Mouse (Mus musculus) liver, adult 2 months (tissue): Measurements from ENCODE around the gene Gpsm2. TPM values are rescaled to one million over a fixed set of nuclear protein-coding genes. Genes with fewer than 3 reads are reported as not detected.

Source experiments
- DNase-seq: peaks from one replicate; pipeline ENCODE4 v3.0.0-alpha.2; 2011; ENCODE audit warnings: low read depth, low spot score; ENCODE audit errors: extremely low read depth
- H3K27ac ChIP-seq: fragments of 200-500 bp; replicated peaks from 2 replicates; pipeline ENCODE4 v1.5.1; 2012; ENCODE audit warnings: low read depth, mild to moderate bottlenecking, control low read depth, inconsistent platforms, low read length; ENCODE audit not compliant: insufficient read depth
- H3K27me3 ChIP-seq: fragments of 200-500 bp; 2 replicates; pipeline ENCODE4 v1.6.1; 2012; ENCODE audit warnings: mild to moderate bottlenecking, moderate library complexity, low read length, inconsistent platforms; ENCODE audit not compliant: control insufficient read depth, insufficient read depth
- H3K36me3 ChIP-seq: fragments of 200-500 bp; 2 replicates; pipeline ENCODE4 v1.6.1; 2012; ENCODE audit warnings: low read length, inconsistent platforms; ENCODE audit not compliant: control insufficient read depth, insufficient read depth
- H3K4me1 ChIP-seq: fragments of 200-500 bp; 2 replicates; pipeline ENCODE4 v1.6.1; 2011; ENCODE audit warnings: low read length; ENCODE audit not compliant: control insufficient read depth, insufficient read depth
- H3K4me3 ChIP-seq: fragments of 200-500 bp; 2 replicates; pipeline ENCODE4 v1.5.1; 2011; ENCODE audit warnings: low read depth, mild to moderate bottlenecking, control low read depth, low read length, moderate library complexity; ENCODE audit not compliant: insufficient read depth
- H3K79me2 ChIP-seq: fragments of 200-500 bp; 2 replicates; pipeline ENCODE4 v1.6.1; 2012; ENCODE audit warnings: inconsistent platforms, mild to moderate bottlenecking, low read length, moderate library complexity; ENCODE audit not compliant: control insufficient read depth, insufficient read depth
- H3K9ac ChIP-seq: fragments of 200-500 bp; 2 replicates; pipeline ENCODE4 v1.6.1; 2012; ENCODE audit warnings: low read depth, mild to moderate bottlenecking, control low read depth, inconsistent platforms, low read length
- CTCF ChIP-seq: fragments of 200-500 bp; IDR thresholded peaks from 2 replicates; pipeline ENCODE4 v1.5.1; 2011; ENCODE audit warnings: low read depth, low read length, control low read depth
- POLR2A ChIP-seq: fragments of 200-500 bp; IDR thresholded peaks from 2 replicates; pipeline ENCODE4 v1.6.1; 2011; ENCODE audit warnings: low read length, control low read depth; ENCODE audit not compliant: insufficient read depth; ENCODE audit errors: extremely low read depth
- WGBS: fragments of 180-500 bp; shearing (Covaris S2); methylation state at CpG from one replicate; pipeline ENCODE4 v1.1.7; 2018; 5-methylcytosine and 5-hydroxymethylcytosine counted together
- polyA plus RNA-seq: library from polyadenylated mRNA; depleted of rRNA; stranded (reverse); fragments of >200 nt; gene quantifications from 2 replicates; pipeline ENCODE4 v1.2.3, GENCODE M21; 2012
- total RNA-seq: library from RNA; depleted of rRNA; stranded (reverse); fragments of >200 nt; gene quantifications from 2 replicates; pipeline ENCODE4 v1.2.3, GENCODE M21; 2014

The Gpsm2 gene
- total and polyA plus RNA-seq, 2 experiments: 2.4 to 10.9 TPM

- H3K27ac ChIP-seq: no peak overlapping the region
- H3K36me3 ChIP-seq: no peaks in the 10 kb centered on the region
- no peak overlapping the region for H3K4me3 ChIP-seq
- H3K4me1 ChIP-seq: no peaks in the 10 kb centered on the region
- no peak for DNase-seq
- no peaks in the 10 kb centered on the region for H3K27me3 ChIP-seq
- no peak overlapping the region for H3K9ac ChIP-seq
- no peaks in the 10 kb centered on the region for H3K79me2 ChIP-seq
- no peak for TF ChIP-seq CTCF
- WGBS: 86% methylated on average over 1 of the region's 1 CpGs
Measured at GRCm38 (mm10) chr3:108756131-108756530, 34.0 kb upstream of the Gpsm2 start.

- 93% methylated on average over 2 of the region's 2 CpGs for WGBS
- H3K36me3 ChIP-seq: no peaks in the 10 kb centered on the region
- H3K4me1 ChIP-seq: no peaks in the 10 kb centered on the region
- no peak overlapping the region for H3K9ac ChIP-seq
- H3K79me2 ChIP-seq: no peaks in the 10 kb centered on the region
- H3K27me3 ChIP-seq: no peaks in the 10 kb centered on the region
- H3K4me3 ChIP-seq: no peak overlapping the region
- no peak for DNase-seq
- no peak overlapping the region for H3K27ac ChIP-seq
- TF ChIP-seq POLR2A (no peak), CTCF (no peak)
Measured at GRCm38 (mm10) chr3:108755542-108755941, 33.4 kb upstream of the Gpsm2 start.

GRCm38 (mm10) chr3:108754541-108754940, 32.4 kb upstream of the Gpsm2 start:
- Histone ChIP-seq H3K27me3 (no peaks in the 10 kb centered on the region), H3K36me3 (no peaks in the 10 kb centered on the region), H3K4me3 (no peak overlapping the region), H3K4me1 (no peaks in the 10 kb centered on the region), H3K27ac (no peak overlapping the region), H3K9ac (no peak overlapping the region), H3K79me2 (no peaks in the 10 kb centered on the region)
- TF ChIP-seq POLR2A: no peak
- TF ChIP-seq CTCF: no peak
- 85% methylated on average over 1 of the region's 1 CpGs for WGBS
- DNase-seq: no peak

DNA sequence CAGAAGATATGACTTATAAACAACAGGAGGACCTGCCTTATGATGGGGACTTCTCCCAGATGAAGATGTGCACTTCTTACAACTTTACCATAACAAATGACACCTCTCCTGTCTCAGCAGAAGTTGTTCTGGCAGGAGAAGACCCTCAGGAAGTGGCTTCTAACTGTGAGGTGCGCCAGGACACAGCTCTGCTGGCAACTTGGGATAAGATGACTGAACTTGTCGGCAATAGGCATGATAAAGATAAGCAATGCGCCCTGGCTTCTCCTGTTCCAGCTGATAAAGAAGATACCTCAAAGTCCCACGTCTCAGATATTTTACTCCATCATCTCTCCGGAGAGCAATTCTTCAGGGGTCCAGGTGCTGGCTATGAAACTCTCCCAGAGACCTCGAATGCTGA, 29.6 kb upstream of the Gpsm2 start:
- no peaks in the 10 kb centered on the region for H3K4me1 ChIP-seq
- no peak overlapping the region for H3K4me3 ChIP-seq
- no peaks in the 10 kb centered on the region for H3K79me2 ChIP-seq
- no peaks in the 10 kb centered on the region for H3K27me3 ChIP-seq
- TF ChIP-seq CTCF: no peak
- TF ChIP-seq POLR2A: no peak
- 75% methylated on average over 6 of the region's 6 CpGs for WGBS
- H3K27ac ChIP-seq: no peak overlapping the region
- DNase-seq: no peak
- no peak overlapping the region for H3K9ac ChIP-seq
- H3K36me3 ChIP-seq: no peaks in the 10 kb centered on the region

- H3K4me1 ChIP-seq: no peaks in the 10 kb centered on the region
- no peaks in the 10 kb centered on the region for H3K36me3 ChIP-seq
- H3K4me3 ChIP-seq: no peak overlapping the region
- TF ChIP-seq POLR2A: no peak
- no peak for TF ChIP-seq CTCF
- DNase-seq: no peak
- 80% methylated on average over 6 of the region's 6 CpGs for WGBS
- no peak overlapping the region for H3K27ac ChIP-seq
- H3K27me3 ChIP-seq: no peaks in the 10 kb centered on the region
- H3K79me2 ChIP-seq: no peaks in the 10 kb centered on the region
- H3K9ac ChIP-seq: no peak overlapping the region
Measured at GRCm38 (mm10) chr3:108751061-108751460, 29.0 kb upstream of the Gpsm2 start.

- no peak overlapping the region for H3K4me3 ChIP-seq
- no peak for DNase-seq
- no peaks in the 10 kb centered on the region for H3K27me3 ChIP-seq
- WGBS: 87% methylated on average over 4 of the region's 4 CpGs
- no peaks in the 10 kb centered on the region for H3K36me3 ChIP-seq
- H3K9ac ChIP-seq: no peak overlapping the region
- no peaks in the 10 kb centered on the region for H3K79me2 ChIP-seq
- no peak for TF ChIP-seq CTCF
- no peak for TF ChIP-seq POLR2A
- H3K27ac ChIP-seq: no peak overlapping the region
- no peaks in the 10 kb centered on the region for H3K4me1 ChIP-seq
Measured at GRCm38 (mm10) chr3:108744060-108744459, 22.0 kb upstream of the Gpsm2 start.
